Mouse (Mus musculus) gastrocnemius, postnatal 4 days (tissue): ENCODE data around the gene Pole4. TPM values are rescaled to one million over a fixed set of nuclear protein-coding genes. Genes with fewer than 3 reads are reported as not detected.

Experiments
- DNase-seq, 2 experiments: peaks; one replicate each; pipeline ENCODE4 v3.0.0; 2021 to 2022; ENCODE audit warnings: low spot score in 2 of 2, mixed read lengths in 2 of 2
- long read RNA-seq, 2 experiments: library from polyadenylated mRNA; stranded (forward); transcript quantifications; one replicate each; pipeline ENCODE4 v2.0.0; 2021
- total RNA-seq, 2 experiments: library from RNA; stranded (reverse); gene quantifications; 2 replicates each; pipeline ENCODE4 v1.2.3; 2021

The Pole4 gene
- total RNA-seq: 10 to 100 TPM; 26.3 to 26.6 TPM
- long read RNA-seq, experiment 1, transcript Pole4-201 (4 exons, 1,769 nt): major isoform, 24 of 30 reads
- long read RNA-seq, experiment 1, partial matches to known transcripts: 1 of 30 reads
- long read RNA-seq, experiment 1, other reads (novel, unspliced or antisense): 4 of 30 reads
- long read RNA-seq, experiment 2, transcript Pole4-201 (4 exons, 1,769 nt): major isoform, 40 of 45 reads
- long read RNA-seq, experiment 2, partial matches to known transcripts: 2 of 45 reads
- long read RNA-seq, experiment 2, other reads (novel, unspliced or antisense): 3 of 45 reads

DNA sequence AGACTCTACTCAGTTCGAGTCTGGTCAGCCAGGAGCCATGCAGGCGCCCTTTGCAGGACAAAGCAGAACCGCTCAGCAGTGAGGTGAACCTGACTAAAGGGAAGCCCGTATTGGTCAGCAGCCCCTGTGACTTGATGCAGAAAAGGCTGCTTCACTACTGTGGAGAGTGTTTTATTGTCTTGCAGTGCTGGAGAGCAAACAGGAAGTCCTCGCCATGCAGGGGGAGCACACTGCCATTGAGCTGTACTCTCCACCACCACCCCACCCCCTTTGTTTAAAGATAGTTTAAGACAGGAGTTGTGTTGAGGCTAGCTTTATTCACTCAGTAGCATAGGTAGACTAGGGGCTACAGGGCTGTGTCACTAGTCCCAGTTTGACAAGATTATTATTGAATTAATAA is at the start of gene Pole4:
TSS of gene Pole4 (minus strand) at position 145 of the 400 bp plus-strand sequence.
- DNase-seq: no peak

DNA sequence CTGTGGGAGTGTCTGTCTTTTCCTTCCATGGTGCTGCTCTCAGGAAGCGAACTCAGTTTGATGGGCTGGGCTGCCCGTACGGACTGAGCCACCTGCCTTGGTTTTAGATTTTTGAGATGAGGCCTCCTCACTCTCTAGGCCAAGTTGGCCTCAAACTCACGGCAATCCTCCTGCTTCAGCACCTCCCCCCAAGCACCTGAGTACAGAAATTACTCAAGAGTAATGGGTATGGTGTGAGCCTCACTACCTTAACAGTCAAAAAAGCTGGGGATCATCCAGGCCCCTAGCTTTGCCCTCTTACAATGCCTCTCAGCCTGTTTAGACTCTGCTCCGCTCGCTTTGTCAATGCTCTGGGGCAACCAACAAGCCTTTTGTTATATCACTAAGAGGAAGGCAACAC is 49.6 kb upstream of the Pole4 start:
- no peak for DNase-seq

DNA sequence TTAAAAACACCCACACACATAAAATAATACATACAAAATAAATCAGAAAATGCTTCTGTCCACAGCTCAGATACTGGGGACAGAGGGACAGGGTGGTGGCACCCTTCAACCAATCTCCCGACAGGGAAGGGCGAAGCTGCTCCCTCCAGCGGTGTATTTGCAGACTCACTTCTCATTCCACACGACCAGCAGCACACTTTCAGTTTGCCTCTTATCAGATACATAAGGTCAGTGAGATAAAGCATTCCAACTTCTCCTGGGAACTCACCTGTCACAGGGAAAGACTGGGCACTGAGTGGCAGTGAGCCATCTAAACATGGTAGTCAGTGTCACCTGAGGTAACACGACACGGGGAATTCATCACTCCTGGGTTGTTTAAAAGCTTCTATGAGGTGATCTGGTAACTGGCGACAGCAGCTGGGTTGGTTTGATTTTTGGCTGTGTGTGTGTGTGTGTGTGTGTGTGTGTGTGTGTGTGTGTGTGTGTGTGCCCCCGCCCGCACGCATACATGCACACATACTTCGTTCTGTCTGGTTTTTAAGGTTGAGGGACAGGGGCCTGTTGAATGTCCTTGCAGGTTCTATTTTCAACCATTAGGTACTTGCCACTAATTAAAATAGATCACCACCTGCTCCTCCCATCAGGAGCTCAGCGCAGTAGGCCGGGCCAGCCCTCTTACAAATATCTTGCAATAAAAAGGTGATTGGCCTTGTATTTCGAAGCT is 48.6 kb upstream of the Pole4 start:
- no peak for DNase-seq

GRCm38 (mm10) chr6:82753061-82753460 is 47.9 kb upstream of the Pole4 start:
- DNase-seq: no peak

DNA sequence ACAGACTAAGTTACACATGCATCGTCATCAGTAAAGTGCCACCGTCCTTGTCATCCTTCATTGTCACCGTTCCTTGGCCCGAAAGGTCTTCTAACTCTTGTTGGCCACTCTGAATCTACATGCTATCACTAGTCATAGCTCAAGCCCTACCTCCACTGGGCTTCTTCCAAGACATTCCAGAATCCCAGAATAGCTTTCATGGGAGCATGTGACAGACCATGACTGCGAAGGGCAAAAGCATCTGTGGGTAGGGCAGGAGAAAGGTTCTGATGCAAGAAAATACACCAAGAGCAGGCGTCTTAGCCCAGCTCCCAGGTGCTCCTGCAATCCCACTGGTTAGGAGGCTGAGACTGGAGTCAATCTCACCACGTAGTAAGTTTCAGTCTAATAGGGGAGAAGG is 46.6 kb upstream of the Pole4 start:
- no peak for DNase-seq

- peak in 1 of 2 experiments; percentile 30 for DNase-seq
These were observed 45.9 kb upstream of the Pole4 start for GRCm38 (mm10) chr6:82751031-82751430.

GRCm38 (mm10) chr6:82750063-82750462 is 44.9 kb upstream of the Pole4 start:
- no peak for DNase-seq

DNA sequence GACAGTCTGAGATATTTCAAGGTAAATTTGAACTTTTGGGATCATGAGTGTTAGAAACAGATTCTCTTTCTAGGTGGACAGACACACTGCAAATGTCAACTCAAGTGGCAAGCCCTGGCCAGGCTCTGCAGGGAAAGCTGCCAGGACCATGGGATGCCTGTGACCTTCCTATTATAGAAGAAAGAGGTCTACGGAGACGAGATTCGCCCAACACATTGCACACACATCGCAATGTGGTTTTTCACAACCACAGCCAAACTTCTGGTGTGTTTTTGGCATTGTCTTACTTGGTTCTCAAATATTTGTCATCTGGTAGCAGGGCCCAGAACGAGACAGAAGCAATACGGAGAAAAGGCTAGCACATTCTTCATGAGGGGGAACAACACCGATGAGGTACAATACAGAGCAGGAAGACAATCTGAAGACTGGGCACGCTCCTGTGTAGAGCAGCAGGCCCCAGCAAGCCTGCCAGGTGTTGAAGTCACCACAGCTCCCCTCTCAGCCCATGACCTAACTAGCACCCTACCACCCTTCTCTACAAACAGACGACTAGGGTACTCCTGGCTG is 43.0 kb upstream of the Pole4 start:
- no peak for DNase-seq

- DNase-seq: no peak
These were observed 41.9 kb upstream of the Pole4 start for GRCm38 (mm10) chr6:82747085-82747484.

GRCm38 (mm10) chr6:82744553-82744952 is 39.4 kb upstream of the Pole4 start:
- no peak for DNase-seq

- DNase-seq: no peak
These were observed 36.3 kb upstream of the Pole4 start for GRCm38 (mm10) chr6:82741518-82741880.

DNA sequence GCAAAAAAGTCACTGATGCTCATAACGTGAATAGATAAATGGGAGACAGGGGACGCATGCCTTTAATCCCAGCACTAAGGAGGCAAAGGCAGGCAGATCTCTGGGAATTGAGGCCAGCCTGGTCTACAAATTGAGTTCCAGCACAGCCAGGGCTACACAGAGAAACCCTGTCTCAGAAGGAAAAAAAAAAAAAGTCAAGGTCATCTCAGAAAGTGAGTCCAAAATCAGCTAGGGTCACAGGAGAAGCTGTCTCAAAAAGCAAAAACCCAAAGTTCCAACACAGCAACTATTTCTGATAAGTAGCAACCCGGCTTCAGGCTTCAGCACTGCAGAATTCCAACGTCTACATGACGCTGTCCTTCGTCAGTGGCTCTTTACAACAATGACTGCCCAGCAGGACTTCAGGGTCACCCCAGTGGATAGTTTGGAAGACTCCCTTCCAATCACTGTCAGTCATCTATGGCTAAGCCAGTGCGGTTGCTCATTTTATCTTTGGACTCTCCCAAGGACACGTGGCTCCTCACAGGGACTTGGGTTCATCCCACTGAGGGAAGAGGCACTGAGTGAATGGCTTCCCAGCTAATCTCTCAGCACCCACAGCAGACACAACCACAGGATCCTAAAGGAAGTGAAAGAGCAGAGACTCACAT is 35.8 kb upstream of the Pole4 start:
- DNase-seq: no peak

DNA sequence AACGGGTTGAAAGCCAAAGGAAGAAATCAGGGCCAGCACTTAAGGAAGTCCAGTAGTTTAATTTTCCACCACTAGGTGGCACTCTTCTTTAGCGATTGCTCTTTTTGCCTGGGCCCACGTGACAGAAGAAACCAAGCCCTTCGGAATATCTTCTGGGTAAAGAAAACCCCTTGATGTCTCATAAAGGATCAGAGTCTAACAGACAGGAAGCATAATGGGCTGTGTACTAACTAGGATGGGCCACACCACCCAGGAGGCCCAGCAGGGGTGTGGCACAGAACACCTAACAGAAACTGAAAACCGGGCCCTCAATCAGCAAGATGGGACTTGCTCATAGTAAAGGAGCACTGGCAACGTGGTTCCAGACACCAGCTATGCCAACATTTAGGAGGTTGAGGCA is 35.1 kb upstream of the Pole4 start:
- DNase-seq: peak in 1 of 2 experiments; percentile 49

DNA sequence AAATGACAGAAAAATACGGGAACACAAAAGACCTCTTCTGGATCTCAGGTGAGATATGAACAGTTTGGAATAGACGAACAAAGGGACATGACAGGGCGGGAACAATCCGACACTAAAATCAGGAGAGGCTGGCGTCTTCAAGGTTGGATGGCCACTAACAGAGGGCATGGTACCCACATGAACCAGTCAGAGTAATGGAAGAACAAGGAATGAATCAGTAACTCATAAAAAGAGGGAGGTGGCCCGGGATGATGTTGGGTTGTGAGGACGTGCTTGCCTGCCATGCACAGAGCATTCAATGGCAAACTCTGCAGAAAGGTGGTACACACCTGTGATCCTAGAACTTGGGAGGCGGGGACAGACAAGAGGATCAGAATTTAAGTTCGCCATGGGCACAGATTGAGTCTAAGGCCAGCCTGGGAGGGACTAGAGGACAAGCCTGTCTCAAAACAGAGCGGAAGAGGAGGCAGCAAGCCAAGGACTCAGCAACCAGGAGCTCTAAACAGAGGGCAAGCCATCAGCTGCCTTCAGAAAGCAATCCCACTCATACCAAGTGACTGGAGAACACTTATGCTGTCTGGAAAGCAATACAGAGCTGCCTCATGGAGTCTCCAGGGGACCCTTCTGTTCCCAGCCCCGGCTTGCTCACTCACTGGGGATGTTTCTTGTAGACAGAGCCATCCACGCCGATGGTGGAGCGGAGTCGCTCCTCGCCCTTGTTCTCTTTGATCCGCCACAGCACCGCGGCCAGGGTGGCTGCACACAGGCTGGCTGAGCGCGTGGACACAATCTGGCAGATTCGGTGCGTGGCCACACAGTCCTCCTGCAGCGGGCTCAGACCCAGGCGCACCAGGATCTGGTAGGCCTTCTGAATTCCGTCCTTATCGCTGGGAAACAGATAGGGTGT is 32.7 kb upstream of the Pole4 start:
- DNase-seq: no peak

DNA sequence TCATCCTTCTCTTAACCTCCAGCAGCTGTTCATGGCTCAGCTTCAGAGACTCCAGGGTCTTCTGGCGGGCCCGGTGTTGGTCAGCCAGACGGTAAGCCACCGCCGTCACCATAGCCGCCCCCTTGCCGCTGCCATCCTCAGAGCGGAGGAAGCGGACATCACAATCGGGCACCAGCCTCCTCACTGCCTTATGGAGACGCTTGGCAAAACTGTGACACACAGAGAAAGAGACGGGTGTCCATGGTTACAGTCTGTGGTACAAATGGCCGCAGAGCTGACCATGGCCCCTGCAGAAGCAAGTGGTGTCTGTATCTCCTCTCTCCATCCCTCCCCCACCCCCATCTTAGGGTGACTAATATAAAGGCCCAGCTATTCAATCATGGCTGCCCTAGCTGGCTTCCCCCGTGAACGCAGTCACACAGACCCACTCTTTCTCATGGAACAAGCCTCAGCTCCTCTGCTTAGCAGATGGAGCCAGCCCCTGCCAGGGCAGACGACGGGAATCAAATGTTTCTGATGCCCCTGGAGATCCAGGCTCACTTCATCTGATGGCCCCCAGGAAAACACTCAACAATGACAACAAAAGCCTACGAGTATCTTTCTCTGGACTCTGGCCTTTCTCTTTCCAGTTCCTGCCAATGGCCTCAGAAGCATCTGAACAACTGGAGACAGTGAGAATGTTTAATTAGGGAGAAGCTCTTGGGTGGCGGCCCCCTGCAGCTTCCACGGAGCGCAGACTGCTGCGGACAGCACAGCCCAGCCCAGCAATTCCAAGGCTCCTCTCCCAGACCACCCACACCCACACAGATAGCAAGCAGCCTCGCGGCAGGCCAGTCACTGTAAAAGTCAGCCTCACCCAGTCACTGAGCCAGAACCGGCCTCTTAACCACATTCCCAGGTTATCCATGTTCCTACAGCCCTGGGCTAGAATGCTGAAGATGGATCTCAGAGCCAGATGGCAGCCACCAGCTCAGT is 31.7 kb upstream of the Pole4 start:
- no peak for DNase-seq

DNA sequence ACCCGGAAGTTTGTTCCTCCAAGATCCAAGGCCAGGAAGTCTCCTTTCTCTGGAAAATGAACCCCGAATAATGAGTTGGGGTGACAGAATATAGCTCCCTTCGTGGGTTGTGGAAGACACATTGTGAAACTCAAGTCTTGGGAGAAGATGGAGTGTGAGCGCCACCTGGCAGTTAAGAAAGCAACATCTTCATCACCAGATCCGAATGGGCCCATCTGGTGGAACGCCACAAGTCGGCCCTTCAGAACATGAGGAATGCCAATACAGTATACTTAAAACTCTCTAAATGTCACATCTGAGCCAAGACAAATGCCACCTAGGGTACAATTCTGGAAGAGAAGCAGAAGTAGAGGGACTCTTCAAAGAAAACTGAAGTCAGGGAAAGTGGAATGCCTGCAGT is 30.2 kb upstream of the Pole4 start:
- DNase-seq: no peak

DNA sequence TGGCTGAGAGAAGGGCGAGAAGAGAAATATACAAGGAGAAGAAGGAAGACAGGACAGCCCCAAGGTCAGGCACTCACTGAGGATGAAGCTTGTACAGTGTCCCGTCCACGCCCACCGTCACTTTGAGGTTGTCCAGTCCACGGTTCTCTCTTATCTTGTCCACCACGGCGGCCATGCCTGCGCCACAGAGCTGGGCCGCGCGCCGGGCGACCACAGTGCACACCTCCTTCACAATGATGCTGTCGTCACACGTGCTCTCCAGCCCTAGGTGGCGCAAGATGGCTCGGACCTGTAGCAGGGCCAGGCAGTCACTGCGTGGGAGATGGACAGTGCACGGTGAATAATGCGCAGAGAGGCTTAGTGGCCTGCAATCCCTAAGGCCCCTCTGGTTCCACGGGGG is 23.5 kb upstream of the Pole4 start:
- DNase-seq: no peak

DNA sequence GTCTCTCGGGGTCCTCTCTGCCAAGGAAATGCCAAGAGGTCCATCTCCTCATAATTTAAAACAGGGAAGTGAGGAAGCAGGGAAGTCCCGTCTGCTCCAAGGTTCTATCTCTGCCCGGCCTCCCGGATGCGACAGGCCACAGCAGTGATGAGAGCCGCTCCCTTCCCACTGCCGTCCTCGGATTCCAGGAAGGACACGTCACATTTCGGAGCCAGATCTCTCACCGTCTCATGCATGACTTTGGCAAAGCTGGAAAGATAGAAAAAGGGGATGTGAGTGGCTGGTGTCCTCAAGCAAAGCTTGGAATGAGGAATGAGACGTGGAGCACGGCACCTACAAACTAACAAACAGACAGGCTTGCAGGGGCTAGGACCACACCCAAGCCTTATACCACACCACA is 22.0 kb upstream of the Pole4 start:
- DNase-seq: no peak

- DNase-seq: no peak
These were observed 18.2 kb upstream of the Pole4 start for GRCm38 (mm10) chr6:82723321-82723720.

DNA sequence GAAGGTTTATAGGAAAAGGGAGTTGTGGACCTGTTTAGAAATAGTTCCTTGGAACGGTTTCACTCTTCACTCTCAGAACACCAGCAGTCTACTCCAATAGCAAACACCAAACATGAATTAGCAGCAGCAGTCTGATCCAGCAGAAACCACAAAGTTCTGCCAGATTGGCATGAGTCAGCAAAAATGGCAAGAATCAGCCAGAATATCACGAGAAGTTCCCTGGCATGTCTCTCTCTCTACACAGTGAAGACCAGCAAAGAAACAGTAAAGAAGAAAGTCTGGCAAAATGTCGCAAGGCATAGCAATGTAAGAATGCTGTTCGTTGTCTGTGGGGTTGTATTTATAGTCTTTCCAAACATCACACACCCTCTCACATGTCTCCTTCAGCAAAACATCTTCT is 11.0 kb upstream of the Pole4 start:
- DNase-seq: no peak
